Mouse (Mus musculus): ENCODE results near the gene Rab40c. TPM values are rescaled to one million over a fixed set of nuclear protein-coding genes. Genes with fewer than 3 reads are reported as not detected.

Gene Rab40c
- polyA plus RNA-seq, 1 experiment from 2014 or later = 9.9 TPM

DNA sequence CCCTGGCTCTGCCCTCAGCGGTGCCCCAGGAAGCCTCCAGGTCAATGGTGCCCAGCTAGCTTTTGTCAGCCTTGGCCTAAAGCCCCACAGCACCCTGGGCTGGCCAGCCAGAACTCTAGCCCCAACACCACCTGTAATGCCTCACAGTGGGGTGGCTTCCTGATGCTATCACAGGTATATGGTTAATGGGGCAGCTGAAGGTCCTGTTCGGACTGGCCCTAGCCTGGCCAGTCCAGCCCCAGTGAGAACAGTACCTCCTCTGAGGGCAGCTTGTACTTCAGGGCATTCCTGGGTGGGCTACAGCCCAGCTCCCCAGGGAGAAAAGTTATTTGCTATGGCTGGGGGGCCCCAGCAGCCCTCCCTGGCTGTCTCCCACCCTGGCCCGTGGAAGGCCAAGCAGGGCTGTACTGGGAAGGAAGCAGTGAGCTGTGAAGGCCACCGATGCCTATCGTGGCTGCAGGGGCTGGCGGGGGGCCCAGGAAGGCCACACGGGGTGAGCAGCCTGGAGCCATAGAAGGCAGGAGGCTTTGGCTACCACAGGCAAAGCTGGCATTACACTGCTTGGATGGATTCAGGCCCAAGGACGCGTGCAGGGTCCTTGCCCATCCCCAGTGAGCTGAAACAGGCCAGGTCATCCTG lies 26.1 kb upstream of the Rab40c start:
- H3K27ac ChIP-seq = peak overlapping the region; percentile 99
- no peaks in the 10 kb centered on the region for H3K9me3 ChIP-seq (replicated peaks)
- peak overlapping the region; percentile 81 for H3K4me2 ChIP-seq
- H3K4me3 ChIP-seq = no peak overlapping the region
- 72% methylated on average over 9 of the region's 9 CpGs for WGBS (ENCODE audit: insufficient replicate concordance)
- peak overlapping the region; percentile 99 for H3K9ac ChIP-seq
- H3K4me1 ChIP-seq = peaks cover 66% of the 10 kb centered on the region
- H3K27me3 ChIP-seq (replicated peaks) = peaks cover 13% of the 10 kb centered on the region
- ATAC-seq = no peak
- peaks cover 5% of the 10 kb centered on the region for H3K36me3 ChIP-seq

DNA sequence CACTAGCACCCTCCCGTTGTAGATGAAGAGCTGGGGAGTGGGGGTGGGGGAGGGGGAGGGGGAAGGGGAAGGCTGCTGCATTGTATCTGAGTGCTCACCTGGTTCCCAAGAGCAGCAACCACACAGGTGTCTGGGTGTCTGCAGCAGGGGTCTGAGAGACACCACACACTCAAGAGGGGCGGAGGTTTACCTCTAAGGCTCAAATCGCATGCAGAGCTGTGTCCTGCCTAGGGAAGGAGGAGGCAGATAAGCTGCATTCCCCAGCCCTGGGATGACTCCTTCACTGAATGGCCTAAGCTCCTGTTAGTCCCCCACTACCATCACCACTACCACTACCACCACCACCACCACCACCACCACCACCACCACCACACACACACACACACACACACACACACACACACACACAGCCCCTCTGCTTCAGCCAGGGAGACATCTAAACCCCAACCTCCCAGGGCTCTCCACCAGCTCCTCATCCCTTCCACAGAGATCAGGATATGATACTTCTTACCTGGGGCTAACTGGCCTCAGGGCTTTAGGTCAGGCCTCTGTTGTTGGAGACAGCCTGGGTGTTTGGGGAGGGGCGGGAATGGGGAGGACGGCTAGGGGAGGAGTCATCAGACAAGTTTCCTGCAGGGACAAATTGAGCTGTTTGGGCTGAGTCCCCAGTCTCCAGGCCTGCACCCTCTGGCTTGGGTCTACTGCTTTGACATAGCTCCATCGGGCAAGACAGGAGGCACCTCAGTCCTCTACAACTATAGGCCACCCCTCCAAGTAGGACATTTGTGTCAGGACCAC lies 25.0 kb upstream of the Rab40c start, which contains the start of the genes Pigq and Nhlrc4:
Gene Pigq, minus strand, starts transcription at position 571 of the 798 bp plus-strand sequence.
Gene Nhlrc4, minus strand, starts transcription at position 596 of the 798 bp plus-strand sequence.
- WGBS (ENCODE audit: insufficient replicate concordance) = 24% methylated on average over 6 of the region's 6 CpGs
- Histone ChIP-seq H3K27me3 (replicated peaks) (peaks cover 2% of the 10 kb centered on the region), H3K27ac (peak within 1 kb of the TSS; percentile 99), H3K36me3 (peaks cover 16% of the 10 kb centered on the region), H3K4me2 (peak within 1 kb of the TSS; percentile 81), H3K4me1 (peaks cover 72% of the 10 kb centered on the region), H3K4me3 (peak within 1 kb of the TSS; percentile 93), H3K9ac (peak within 1 kb of the TSS; percentile 99), H3K9me3 (replicated peaks) (no peaks in the 10 kb centered on the region)
- peak; percentile 70 for ATAC-seq

DNA sequence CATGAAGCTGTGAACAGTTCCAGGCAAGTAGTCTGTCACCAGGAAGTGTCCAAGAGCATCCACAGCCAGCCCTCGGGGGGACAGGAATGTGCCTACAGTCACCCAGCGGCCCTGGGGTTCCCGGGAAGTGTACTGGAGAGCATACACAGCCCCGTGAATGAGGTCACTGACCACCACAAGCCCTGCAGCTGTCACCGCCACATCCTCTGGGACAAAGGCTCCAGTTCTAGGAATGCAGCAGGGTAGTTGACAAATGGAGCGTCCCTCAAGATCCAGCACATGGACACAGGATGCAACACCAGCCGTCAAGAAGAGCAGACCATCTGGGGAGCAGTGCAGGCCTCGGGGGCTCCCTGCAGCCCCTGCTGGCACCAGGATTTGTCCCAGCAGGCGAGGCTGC lies 24.2 kb upstream of the Rab40c start:
- Histone ChIP-seq H3K4me3 (peak overlapping the region; percentile 93), H3K9ac (peak overlapping the region; percentile 99), H3K9me3 (replicated peaks) (no peaks in the 10 kb centered on the region), H3K27ac (peak overlapping the region; percentile 99), H3K4me1 (peaks cover 79% of the 10 kb centered on the region), H3K27me3 (replicated peaks) (no peaks in the 10 kb centered on the region), H3K36me3 (peaks cover 24% of the 10 kb centered on the region), H3K4me2 (peak overlapping the region; percentile 81)
- no peak for ATAC-seq
- WGBS (ENCODE audit: insufficient replicate concordance) = 71% methylated on average over 9 of the region's 9 CpGs

DNA sequence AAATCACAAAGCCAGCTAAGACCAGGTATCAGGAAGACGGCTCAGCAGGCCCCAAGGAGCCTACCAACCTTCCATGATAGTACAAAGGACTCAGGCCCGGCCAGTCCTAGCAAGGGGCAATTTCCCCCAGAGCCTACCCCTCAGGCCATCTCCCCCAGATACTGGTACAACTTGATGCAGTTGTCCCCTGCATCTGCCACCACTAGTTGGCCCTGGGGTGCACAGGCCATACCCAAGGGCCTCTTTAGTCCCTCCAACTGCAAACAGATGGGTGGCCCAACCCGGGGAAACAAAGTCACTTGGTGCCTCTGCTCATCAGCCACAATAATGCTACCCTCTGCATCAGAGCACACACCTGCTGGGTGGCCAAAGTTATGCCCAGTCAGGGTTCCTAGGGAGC lies 23.7 kb upstream of the Rab40c start:
- H3K4me2 ChIP-seq = peak overlapping the region; percentile 81
- ATAC-seq = peak; percentile 25

DNA sequence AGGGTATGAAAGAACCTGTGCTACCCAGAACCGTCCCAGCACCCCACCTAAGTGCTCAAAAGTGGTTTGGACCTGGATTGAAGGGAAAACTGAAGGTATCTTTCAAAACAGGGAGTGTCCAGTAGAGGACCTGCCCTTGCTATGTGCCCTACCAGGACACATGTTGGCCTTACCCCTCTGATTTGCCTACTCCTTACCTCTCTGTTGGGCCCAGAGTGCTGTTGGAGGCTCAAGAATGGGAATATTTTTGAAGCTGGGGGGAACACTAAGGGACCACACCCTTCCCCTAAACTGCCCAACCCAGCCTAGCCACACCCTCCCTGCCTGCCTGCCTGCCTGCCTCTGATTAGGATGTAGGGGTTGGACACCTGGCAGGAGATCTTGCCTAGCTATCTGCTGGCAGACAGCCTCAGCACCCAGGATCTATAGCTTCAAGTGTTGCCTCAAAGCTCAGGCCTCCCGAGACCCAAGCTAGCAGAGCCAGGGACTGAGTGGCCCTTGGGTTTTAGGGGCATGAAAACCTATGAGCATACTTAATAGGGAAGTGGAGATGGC lies 23.1 kb upstream of the Rab40c start:
- peak overlapping the region; percentile 81 for H3K4me2 ChIP-seq
- peak overlapping the region; percentile 99 for H3K9ac ChIP-seq

More for the DNA sequence above, 23.7 kb upstream of the Rab40c start:
- Histone ChIP-seq H3K9ac (peak overlapping the region; percentile 99), H3K36me3 (peaks cover 29% of the 10 kb centered on the region), H3K27ac (peak overlapping the region; percentile 99), H3K9me3 (replicated peaks) (no peaks in the 10 kb centered on the region), H3K4me1 (peaks cover 80% of the 10 kb centered on the region), H3K27me3 (replicated peaks) (no peaks in the 10 kb centered on the region), H3K4me3 (peak overlapping the region; percentile 93)
- WGBS (ENCODE audit: insufficient replicate concordance) = 30% methylated on average over 3 of the region's 3 CpGs

DNA sequence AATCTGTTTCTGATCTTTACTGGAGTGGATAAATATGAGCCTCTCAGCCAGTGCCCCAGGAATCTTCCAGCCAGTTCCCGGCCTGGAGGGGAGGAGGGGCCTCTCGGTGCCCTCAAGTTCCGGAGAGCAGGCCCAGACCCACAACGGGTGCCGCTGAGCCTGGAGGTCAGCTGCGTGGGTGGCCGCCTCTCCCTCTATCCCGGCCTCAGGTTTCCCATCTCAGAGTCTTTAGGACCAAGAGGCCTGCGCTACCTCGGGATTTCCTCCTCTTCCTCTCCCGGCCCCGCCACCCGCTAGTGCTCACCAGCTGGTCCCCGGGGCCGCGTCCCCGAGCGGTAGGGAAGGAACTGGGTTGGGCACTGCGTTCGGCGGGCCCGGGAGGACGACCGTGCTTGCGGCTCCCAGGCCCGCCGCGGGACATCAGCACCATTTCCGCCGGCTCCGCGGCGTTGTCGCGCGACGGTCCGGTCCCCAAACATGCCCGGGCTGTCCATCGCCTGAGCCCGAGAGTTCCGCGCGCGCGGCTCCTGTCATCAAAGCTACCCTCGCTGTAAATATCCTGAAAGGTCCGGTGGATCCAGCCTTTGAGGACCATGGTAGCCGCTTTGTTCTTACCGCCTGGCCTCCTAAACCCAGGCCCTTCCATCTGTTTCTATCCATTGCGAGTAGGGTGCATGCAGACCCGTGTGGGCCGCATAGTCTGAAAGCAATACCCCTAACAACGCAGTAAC lies 22.1 kb upstream of the Rab40c start:
- ATAC-seq = no peak
- peak overlapping the region; percentile 99 for H3K27ac ChIP-seq
- peaks cover 45% of the 10 kb centered on the region for H3K36me3 ChIP-seq
- peak overlapping the region; percentile 99 for H3K9ac ChIP-seq
- peak overlapping the region; percentile 93 for H3K4me3 ChIP-seq
- no peaks in the 10 kb centered on the region for H3K9me3 ChIP-seq (replicated peaks)
- H3K4me1 ChIP-seq = peaks cover 80% of the 10 kb centered on the region
- peak overlapping the region; percentile 81 for H3K4me2 ChIP-seq
- no peaks in the 10 kb centered on the region for H3K27me3 ChIP-seq (replicated peaks)
- WGBS (ENCODE audit: insufficient replicate concordance) = 1% methylated on average over 54 of the region's 54 CpGs

More for the DNA sequence above, 23.1 kb upstream of the Rab40c start:
- H3K27ac ChIP-seq = peak overlapping the region; percentile 99
- WGBS (ENCODE audit: insufficient replicate concordance) = 21% methylated on average over 2 of the region's 2 CpGs
- ATAC-seq = peak; percentile 91
- H3K36me3 ChIP-seq = peaks cover 35% of the 10 kb centered on the region
- H3K9me3 ChIP-seq (replicated peaks) = no peaks in the 10 kb centered on the region
- no peaks in the 10 kb centered on the region for H3K27me3 ChIP-seq (replicated peaks)
- H3K4me1 ChIP-seq = peaks cover 80% of the 10 kb centered on the region
- peak overlapping the region; percentile 93 for H3K4me3 ChIP-seq

DNA sequence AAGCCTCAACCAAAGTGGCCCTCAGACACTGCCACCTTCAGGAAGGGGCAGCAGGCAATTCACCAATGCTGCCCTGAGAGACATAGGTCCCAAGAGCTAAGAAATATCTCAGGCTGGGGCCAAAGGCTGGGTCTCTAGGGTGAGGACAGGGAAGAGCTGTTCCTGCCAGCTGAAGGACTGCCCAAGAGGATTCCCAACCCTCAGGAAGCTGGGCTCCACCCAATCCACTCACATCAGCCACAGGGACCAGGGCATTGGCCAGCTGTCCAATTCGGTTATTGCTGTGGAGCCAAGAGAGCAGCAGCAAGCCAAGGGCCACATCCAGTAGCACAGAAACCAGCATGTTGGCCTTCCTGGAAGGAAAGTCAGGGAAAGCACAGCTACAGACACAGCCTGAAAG lies 15.0 kb upstream of the Rab40c start:
- peaks cover 51% of the 10 kb centered on the region for H3K4me1 ChIP-seq
- no peaks in the 10 kb centered on the region for H3K27me3 ChIP-seq (replicated peaks)
- ATAC-seq = no peak
- peak overlapping the region; percentile 7; the same call in 1 of the 2 replicates for H3K4me2 ChIP-seq
- no peak overlapping the region for H3K9ac ChIP-seq
- 0 out of 2 replicates have a peak overlapping the region, but pooled peaks have one; percentile 1 for H3K27ac ChIP-seq
- H3K36me3 ChIP-seq = peaks cover 100% of the 10 kb centered on the region
- no peak overlapping the region for H3K4me3 ChIP-seq
- 96% methylated on average over 1 of the region's 1 CpGs for WGBS (ENCODE audit: insufficient replicate concordance)
- H3K9me3 ChIP-seq (replicated peaks) = no peaks in the 10 kb centered on the region

DNA sequence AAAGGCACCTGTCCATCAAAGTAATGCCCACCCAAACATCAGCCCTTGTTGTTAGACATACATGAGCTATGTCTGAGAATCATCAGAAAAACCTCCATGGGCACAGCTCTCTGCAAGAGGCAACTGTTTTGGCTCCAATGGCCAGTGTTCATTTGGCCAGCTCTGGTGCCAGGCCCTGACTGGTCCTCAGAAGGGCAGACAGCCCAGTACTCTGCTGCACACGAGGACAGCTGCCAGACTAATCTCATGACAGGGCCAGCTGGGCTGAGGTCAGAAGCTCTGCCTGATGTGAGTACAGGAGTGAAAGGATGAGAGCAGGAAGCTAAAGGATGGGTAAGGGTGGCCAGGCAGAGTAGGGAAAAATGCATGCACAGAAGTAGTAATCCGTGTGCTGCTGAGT lies 5.8 kb upstream of the Rab40c start:
- 0 out of 2 replicates have a peak, but pooled peaks have one; percentile 2 for ATAC-seq
- 59% methylated on average over 2 of the region's 2 CpGs for WGBS (ENCODE audit: insufficient replicate concordance)
- H3K9ac ChIP-seq = no peak overlapping the region
- peaks cover 70% of the 10 kb centered on the region for H3K36me3 ChIP-seq
- H3K27ac ChIP-seq = peak overlapping the region; percentile 50
- no peak overlapping the region for H3K4me2 ChIP-seq
- H3K9me3 ChIP-seq (replicated peaks) = no peaks in the 10 kb centered on the region
- H3K27me3 ChIP-seq (replicated peaks) = no peaks in the 10 kb centered on the region
- peaks cover 21% of the 10 kb centered on the region for H3K4me1 ChIP-seq
- no peak overlapping the region for H3K4me3 ChIP-seq

DNA sequence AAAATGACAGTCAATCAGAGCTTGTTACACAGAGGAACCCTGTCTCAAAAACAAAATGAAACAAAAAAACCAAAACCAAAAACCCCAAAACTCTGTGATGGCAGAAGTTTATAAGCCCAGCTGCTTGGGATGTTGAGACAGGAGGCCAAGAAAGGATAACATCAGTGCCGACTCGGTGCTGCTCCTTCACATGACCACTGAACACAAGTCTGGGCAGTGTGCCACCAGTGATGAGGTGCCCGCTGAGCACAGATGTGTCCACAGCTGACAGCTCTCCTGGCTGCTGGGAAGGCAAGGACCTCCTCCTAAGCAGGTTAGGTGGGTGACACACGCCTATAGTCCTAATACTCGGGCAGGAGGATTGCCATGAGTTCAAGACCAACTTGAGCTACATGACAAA lies 2.6 kb upstream of the Rab40c start:
- Histone ChIP-seq H3K9me3 (replicated peaks) (no peaks in the 10 kb centered on the region), H3K4me3 (no peak overlapping the region), H3K36me3 (peaks cover 38% of the 10 kb centered on the region), H3K4me1 (peaks cover 41% of the 10 kb centered on the region), H3K4me2 (0 out of 2 replicates have a peak overlapping the region, but pooled peaks have one; percentile 94), H3K27me3 (replicated peaks) (no peaks in the 10 kb centered on the region), H3K9ac (no peak overlapping the region), H3K27ac (peak overlapping the region; percentile 15; the same call in 1 of the 2 replicates)
- ATAC-seq = no peak
- 68% methylated on average over 5 of the region's 5 CpGs for WGBS (ENCODE audit: insufficient replicate concordance)

DNA sequence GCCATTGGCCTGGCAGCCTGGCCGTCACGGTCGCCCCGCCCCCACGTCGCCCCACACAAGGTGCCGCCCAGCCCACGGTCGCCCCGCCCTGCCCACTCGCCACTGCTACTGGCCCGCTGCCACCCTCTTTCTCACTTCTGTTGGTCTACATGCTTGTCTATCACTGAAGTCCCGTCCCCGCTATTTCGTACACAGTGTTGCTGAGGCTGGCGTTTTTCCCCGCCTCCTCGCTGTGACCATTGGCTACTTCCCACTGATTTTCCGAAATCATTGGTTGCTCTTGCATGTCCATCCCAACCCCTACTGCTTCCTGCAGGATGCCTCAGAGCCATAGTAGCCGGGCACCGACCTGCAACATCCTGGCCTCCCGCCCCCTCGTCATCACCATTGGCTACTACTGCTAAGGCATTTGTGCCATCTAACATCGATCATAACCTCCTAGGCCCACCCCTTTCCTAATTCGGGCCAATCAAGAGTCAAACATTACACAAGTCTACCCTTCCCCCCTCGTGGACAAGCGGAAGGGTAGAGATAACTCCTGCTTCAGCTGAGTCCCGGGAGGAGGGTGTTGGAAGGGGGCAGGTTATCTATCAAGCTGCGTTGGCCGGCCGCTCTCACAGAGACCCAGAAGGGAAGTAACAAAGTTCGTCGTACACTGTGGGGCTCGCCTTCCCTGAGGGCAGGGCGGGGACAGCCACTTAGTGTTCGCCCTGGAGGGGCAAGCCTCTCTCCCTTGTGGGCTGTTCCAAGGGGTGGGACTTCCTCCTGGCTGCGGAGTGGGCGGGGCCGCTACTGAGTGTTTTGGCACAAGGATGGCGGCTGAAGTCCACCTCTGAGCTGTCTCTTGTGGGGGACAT lies 487 bp upstream of the Rab40c start:
- Histone ChIP-seq H3K27me3 (replicated peaks) (no peaks in the 10 kb centered on the region), H3K9ac (peak overlapping the region; percentile 90), H3K27ac (peak overlapping the region; percentile 94), H3K36me3 (peaks cover 17% of the 10 kb centered on the region), H3K9me3 (replicated peaks) (no peaks in the 10 kb centered on the region), H3K4me2 (peak overlapping the region; percentile 94), H3K4me3 (peak overlapping the region; percentile 94), H3K4me1 (peaks cover 51% of the 10 kb centered on the region)
- WGBS (ENCODE audit: insufficient replicate concordance) = under 1% methylated on average over 38 of the region's 40 CpGs
- ATAC-seq = peak; percentile 94
